Comparison of ENCODE assay signal across 10 mouse cellular contexts in genomic region chr8:35919859-35920675, GRCm38 (mm10).
DNase-seq lines count a peak whose midpoint lies in the region; ATAC-seq and TF ChIP-seq lines count a peak whose summit lies in the region.
"Had no signal": no experiment of that assay in that cellular context is flagged by ENCODE, and none has a peak within 500 bp of the region (broad histone marks: within the 10 kb centered on the region; RNA-seq: fewer than 3 reads in every experiment).

No protein-coding gene starts in this region.

- peaks cover 24% of the 10 kb centered on the region for H3K4me1 ChIP-seq in hindbrain, embryonic 10.5 days (replicated peaks)
- 0 out of 2 replicates have a peak, but pooled peaks cover 7% of the 10 kb centered on the region for H3K4me1 ChIP-seq in hindbrain, embryonic 14.5 days (replicated peaks; ENCODE audit: control insufficient read depth, insufficient read depth, low read length)
- no peaks in the 10 kb centered on the region for H3K4me1 ChIP-seq in hindbrain, embryonic 11.5 days (replicated peaks; ENCODE audit: control insufficient read depth, insufficient read depth, low read length)
- H3K4me1 ChIP-seq in liver, postnatal 0 days (ENCODE audit: insufficient read depth): no peaks in the 10 kb centered on the region

- H3K9me3 ChIP-seq in hindbrain, embryonic 10.5 days: no peaks in the 10 kb centered on the region
- H3K9me3 ChIP-seq in hindbrain, embryonic 14.5 days (ENCODE audit: control insufficient read depth, low read length): no peaks in the 10 kb centered on the region
- no peaks in the 10 kb centered on the region for H3K9me3 ChIP-seq in hindbrain, embryonic 11.5 days (ENCODE audit: control insufficient read depth, low read length)
- no peaks in the 10 kb centered on the region for H3K9me3 ChIP-seq in liver, postnatal 0 days (ENCODE audit: low read length)
- H3K9me3 ChIP-seq: G1E had no signal

- peak overlapping the region; percentile 74 for H3K27ac ChIP-seq in hindbrain, embryonic 10.5 days
- H3K27ac ChIP-seq in hindbrain, embryonic 14.5 days: no peak overlapping the region; the same call in 1 of the 2 replicates
- H3K27ac ChIP-seq in hindbrain, embryonic 11.5 days (ENCODE audit: low read depth, low read length): no peak overlapping the region
- no peak overlapping the region for H3K27ac ChIP-seq in liver, postnatal 0 days (ENCODE audit: low read depth)

- H3K4me3 ChIP-seq in hindbrain, embryonic 10.5 days: no peak overlapping the region
- H3K4me3 ChIP-seq in hindbrain, embryonic 14.5 days (replicated peaks; ENCODE audit: low read length): no peak overlapping the region
- no peak overlapping the region for H3K4me3 ChIP-seq in hindbrain, embryonic 11.5 days (ENCODE audit: low read depth, low read length)
- no peak overlapping the region for H3K4me3 ChIP-seq in liver, postnatal 0 days (ENCODE audit: low read depth, low read length)

- intact Hi-C loops in left cerebral cortex, postnatal 10 days (cut with DNase I): no loop called here

- TF ChIP-seq CTCF in liver, postnatal 0 days (IDR thresholded peaks at IDR 0.05; ENCODE audit: low read depth): no peak

- ATAC-seq in hindbrain, embryonic 14.5 days (ENCODE audit: low FRiP score): no peak
- ATAC-seq in hindbrain, embryonic 11.5 days (ENCODE audit: low FRiP score): peak; percentile 57
- ATAC-seq in liver, postnatal 0 days: peak; percentile 53; the same call in 1 of the 2 replicates

- 23% methylated on average over 8 of the region's 8 CpGs for WGBS in hindbrain, embryonic 10.5 days
- 12% methylated on average over 8 of the region's 8 CpGs for WGBS in hindbrain, embryonic 14.5 days
- WGBS in hindbrain, embryonic 11.5 days: 19% methylated on average over 8 of the region's 8 CpGs
- 42% methylated on average over 8 of the region's 8 CpGs for WGBS in liver, postnatal 0 days (ENCODE audit: insufficient replicate concordance)

- H3K36me3 ChIP-seq in hindbrain, embryonic 10.5 days: no peaks in the 10 kb centered on the region
- H3K36me3 ChIP-seq in hindbrain, embryonic 14.5 days (replicated peaks; ENCODE audit: control insufficient read depth, insufficient read depth): no peaks in the 10 kb centered on the region
- H3K36me3 ChIP-seq in hindbrain, embryonic 11.5 days (ENCODE audit: control insufficient read depth, insufficient read depth, low read length): no peaks in the 10 kb centered on the region
- H3K36me3 ChIP-seq in liver, postnatal 0 days (replicated peaks; ENCODE audit: insufficient read depth, low read length): no peaks in the 10 kb centered on the region
- H3K36me3 ChIP-seq: G1E had no signal

- DNase-seq in hindbrain, embryonic 10.5 days (ENCODE audit: low spot score): peak; percentile 68
- DNase-seq in hindbrain, embryonic 14.5 days (ENCODE audit: low spot score): no peak
- peak; percentile 18 for DNase-seq in adrenal gland, postnatal 10 days
- DNase-seq in hindbrain, embryonic 11.5 days (ENCODE audit: low spot score): peak; percentile 53
- peak; percentile 16 for DNase-seq in liver, postnatal 0 days
- no peak for DNase-seq in adipocyte (ENCODE audit: low spot score)
- DNase-seq in left cerebral cortex, postnatal 10 days (ENCODE audit: extremely low spot score in 1 of 2, low spot score in 2 of 2): no peak
- no peak for DNase-seq in cerebellum, adult 18-20 months
- DNase-seq: cerebellum, adult 11-12 months had no signal

- H3K9ac ChIP-seq in hindbrain, embryonic 14.5 days: no peak overlapping the region
- no peak overlapping the region for H3K9ac ChIP-seq in hindbrain, embryonic 11.5 days (ENCODE audit: low read depth, low read length)
- H3K9ac ChIP-seq in liver, postnatal 0 days (replicated peaks): no peak overlapping the region

- TF ChIP-seq EP300 in liver, postnatal 0 days (IDR thresholded peaks at IDR 0.05; ENCODE audit: low read depth): no peak

- H3K27me3 ChIP-seq in hindbrain, embryonic 10.5 days (ENCODE audit: insufficient read depth, poor library complexity, severe bottlenecking): no peaks in the 10 kb centered on the region
- no peaks in the 10 kb centered on the region for H3K27me3 ChIP-seq in hindbrain, embryonic 14.5 days (ENCODE audit: control insufficient read depth, insufficient read depth, low read length)
- no peaks in the 10 kb centered on the region for H3K27me3 ChIP-seq in hindbrain, embryonic 11.5 days (ENCODE audit: control insufficient read depth, insufficient read depth, low read length)
- no peaks in the 10 kb centered on the region for H3K27me3 ChIP-seq in liver, postnatal 0 days (ENCODE audit: insufficient read depth, low read length)

- no peak overlapping the region for H3K4me2 ChIP-seq in hindbrain, embryonic 14.5 days (replicated peaks)
- H3K4me2 ChIP-seq in hindbrain, embryonic 11.5 days (replicated peaks; ENCODE audit: low read depth, low read length): no peak overlapping the region
- H3K4me2 ChIP-seq in liver, postnatal 0 days (ENCODE audit: low read depth, low read length): no peak overlapping the region

Comparison
In these comparisons a context has a peak if more than half of its experiments do, and no peak if none do; other contexts are left out.
1. DNase-seq: peak in hindbrain, embryonic 10.5 days (single experiment), adrenal gland, postnatal 10 days (single experiment), hindbrain, embryonic 11.5 days (single experiment) and liver, postnatal 0 days (single experiment); none in hindbrain, embryonic 14.5 days (single experiment), adipocyte (single experiment), left cerebral cortex, postnatal 10 days (0 of 2) and cerebellum, adult 18-20 months (0 of 2).